In the genomic region with DNA sequence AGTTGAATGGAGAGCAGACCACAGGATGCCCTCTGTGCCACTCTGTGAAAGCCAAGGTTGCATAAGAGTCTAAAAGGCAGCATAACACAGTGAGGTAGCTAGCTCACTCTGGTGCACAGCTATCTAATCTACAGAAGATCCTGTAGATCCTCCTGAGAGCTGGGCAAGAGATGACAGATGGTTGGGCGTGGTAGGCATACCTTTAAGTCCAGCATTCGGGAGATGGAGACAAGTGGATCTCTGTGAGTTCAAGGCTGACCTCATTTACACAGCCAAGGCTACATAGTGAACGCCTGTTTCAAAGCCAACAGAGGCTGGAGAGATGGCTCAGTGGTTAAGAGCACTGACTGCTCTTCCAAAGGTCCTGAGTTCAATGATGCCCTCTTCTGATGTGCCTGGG, we compare ENCODE assay signal across 21 mouse cellular contexts. TPM values are rescaled to one million over a fixed set of nuclear protein-coding genes. Genes with fewer than 3 reads are reported as not detected.
"Had no signal": no experiment of that assay in that cellular context is flagged by ENCODE, and none has a peak within 500 bp of the region (broad histone marks: within the 10 kb centered on the region; RNA-seq: fewer than 3 reads in every experiment).

No protein-coding gene starts in this region.

- H3K9ac ChIP-seq: lung, embryonic 14.5 days; midbrain, embryonic 13.5 days; neural tube, embryonic 13.5 days; neural tube, embryonic 15.5 days had no signal

- H3K4me1 ChIP-seq: midbrain, embryonic 10.5 days; midbrain, embryonic 13.5 days; neural tube, embryonic 13.5 days; neural tube, embryonic 15.5 days had no signal

- H3K4me3 ChIP-seq: midbrain, embryonic 10.5 days; midbrain, embryonic 13.5 days; myocyte; neural tube, embryonic 13.5 days; neural tube, embryonic 15.5 days had no signal

- ATAC-seq: midbrain, embryonic 13.5 days; midbrain, embryonic 16.5 days had no signal

- H3K9me3 ChIP-seq: midbrain, embryonic 10.5 days; midbrain, embryonic 13.5 days; neural tube, embryonic 13.5 days; neural tube, embryonic 15.5 days had no signal

- DNase-seq: lung, adult 18-20 months; lung, embryonic 14.5 days; lung, postnatal 10 days; lung, postnatal 4 days; retina, postnatal 1 day; right cerebral cortex, adult 18-20 months; right cerebral cortex, postnatal 25 days; right cerebral cortex, postnatal 4 days; spleen, adult 18-20 months; thymus, adult 18-20 months; thymus, postnatal 14 days; thymus, postnatal 36 days had no signal

- H3K4me2 ChIP-seq: lung, embryonic 14.5 days; midbrain, embryonic 13.5 days; neural tube, embryonic 13.5 days; neural tube, embryonic 15.5 days had no signal

- H3K36me3 ChIP-seq: midbrain, embryonic 10.5 days; midbrain, embryonic 13.5 days; neural tube, embryonic 13.5 days; neural tube, embryonic 15.5 days had no signal

- H3K27me3 ChIP-seq: midbrain, embryonic 13.5 days; neural tube, embryonic 13.5 days; neural tube, embryonic 15.5 days had no signal

- H3K27ac ChIP-seq: midbrain, embryonic 10.5 days; midbrain, embryonic 13.5 days; neural tube, embryonic 13.5 days; neural tube, embryonic 15.5 days had no signal

RNA-seq across cellular contexts. Expression of a gene that starts 11.9 kb away (rescaled TPM):
- polyA plus RNA-seq: liver, embryonic 16.5 days; midbrain, embryonic 16.5 days; neural tube, embryonic 11.5 days; neural tube, embryonic 15.5 days; small intestine, adult 2 months had no signal
